Mouse (Mus musculus) bone marrow macrophage, adult 2 months (primary cell): ENCODE data around the gene Gpd2.

Experiments used
- CTCF ChIP-seq: IDR thresholded peaks from 2 replicates; pipeline ENCODE4 v1.5.1; 2012; ENCODE audit warnings: low read depth, mild to moderate bottlenecking, low read length, moderate library complexity
- POLR2A ChIP-seq: IDR thresholded peaks from 2 replicates; pipeline ENCODE4 v1.6.1; 2012; ENCODE audit warnings: mild to moderate bottlenecking, low read depth, low read length, borderline replicate concordance

- no peak for TF ChIP-seq CTCF
- TF ChIP-seq POLR2A, result no peak
Observed at GRCm38 (mm10) chr2:57269690-57270435, 32.4 kb downstream of the Gpd2 start.
